Mouse (Mus musculus) E14TG2a.4 (cell line): ENCODE measurements at regions not wholly inside any gene's neighbourhood (a gene's known extent, or its start where the extent isn't known, plus 50 kb on each side); places are given as distances from the start of the nearest gene placed in this dataset.

ENCODE experiments used
- CTCF ChIP-seq: conservative IDR thresholded peaks from 2 replicates; pipeline ENCODE4 v1.5.1; 2014; ENCODE audit warnings: low read length
- NANOG ChIP-seq: IDR thresholded peaks from 2 replicates; pipeline ENCODE4 v1.6.1; 2014; ENCODE audit warnings: borderline replicate concordance, low read length, mixed read lengths

DNA sequence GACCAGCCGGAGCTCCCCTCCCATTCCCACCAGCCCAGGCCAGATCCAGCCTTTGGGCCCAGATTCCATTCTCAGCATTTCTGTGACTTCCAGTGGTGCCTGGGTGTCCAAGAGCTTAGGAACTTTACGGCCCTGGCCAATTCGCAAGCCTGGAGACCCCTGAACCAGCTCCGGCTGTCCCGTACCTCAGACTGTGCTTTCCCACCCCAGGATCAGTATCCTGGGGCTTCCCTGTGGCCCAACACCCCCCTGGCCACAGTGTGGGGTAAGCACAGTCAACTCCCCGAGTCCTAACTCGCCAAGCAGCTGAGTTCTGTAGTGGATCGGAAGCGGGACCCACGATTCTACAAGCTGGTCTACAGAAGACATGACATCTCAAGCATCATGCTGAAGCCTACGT lies 128.5 kb downstream of the Opa1 start:
- TF ChIP-seq CTCF (no peak), NANOG (no peak)
